Mouse (Mus musculus) intestine, embryonic 16.5 days (tissue): ENCODE measurements at regions not wholly inside any gene's neighbourhood (a gene's known extent, or its start where the extent isn't known, plus 50 kb on each side); places are given as distances from the start of the nearest gene placed in this dataset.

Source experiments
- ATAC-seq: fragments of 200-750 bp; cut with Nextera tagmentation; 2 replicates; pipeline ENCODE4 v1.8.0; 2017; ENCODE audit warnings: moderate TSS enrichment, moderate library complexity
- H3K27ac ChIP-seq: fragments of 300-500 bp; sonication (generic); 2 replicates; pipeline ENCODE4 v1.5.1; 2014; ENCODE audit warnings: mild to moderate bottlenecking, low read length
- H3K27me3 ChIP-seq: fragments of 300-500 bp; sonication (generic); replicated peaks from 2 replicates; pipeline ENCODE4 v1.6.1; 2014; ENCODE audit warnings: low read length, control low read depth, mixed read lengths; ENCODE audit not compliant: control insufficient read depth, insufficient read depth
- H3K36me3 ChIP-seq: fragments of 300-500 bp; sonication (generic); 2 replicates; pipeline ENCODE4 v1.6.1; 2014; ENCODE audit warnings: low read length, control low read depth; ENCODE audit not compliant: control insufficient read depth, insufficient read depth
- H3K4me1 ChIP-seq: fragments of 300-500 bp; sonication (generic); 2 replicates; pipeline ENCODE4 v1.6.1; 2014; ENCODE audit warnings: low read length, control low read depth, mixed read lengths; ENCODE audit not compliant: control insufficient read depth, insufficient read depth
- H3K4me2 ChIP-seq: fragments of 300-500 bp; sonication (generic); 2 replicates; pipeline ENCODE4 v1.6.1; 2014; ENCODE audit warnings: low read depth, low read length, control low read depth
- H3K4me3 ChIP-seq: fragments of 300-500 bp; sonication (generic); 2 replicates; pipeline ENCODE4 v1.5.1; 2014; ENCODE audit warnings: mild to moderate bottlenecking, low read length
- H3K9ac ChIP-seq: fragments of 300-500 bp; sonication (generic); 2 replicates; pipeline ENCODE4 v1.6.1; 2014; ENCODE audit warnings: low read depth, low read length
- H3K9me3 ChIP-seq: fragments of 300-500 bp; sonication (generic); 2 replicates; pipeline ENCODE4 v1.6.1; 2016; ENCODE audit warnings: low read length, control low read depth; ENCODE audit not compliant: control insufficient read depth
- WGBS: fragments of 180-500 bp; shearing (Covaris S2); extraction: QIAGEN DNeasy Blood & Tissue Kit; methylation state at CpG from one replicate; pipeline ENCODE4 v1.1.7; 2014; 5-methylcytosine and 5-hydroxymethylcytosine counted together

- Histone ChIP-seq H3K4me2 (no peak overlapping the region), H3K9me3 (no peaks in the 10 kb centered on the region), H3K27ac (no peak overlapping the region), H3K4me3 (no peak overlapping the region), H3K4me1 (no peaks in the 10 kb centered on the region), H3K36me3 (no peaks in the 10 kb centered on the region), H3K9ac (no peak overlapping the region), H3K27me3 (no peaks in the 10 kb centered on the region)
- 63% methylated on average over 8 of the region's 8 CpGs for WGBS
- ATAC-seq: no peak
These were observed 90.7 kb upstream of the Tyw5 start for GRCm38 (mm10) chr1:57497489-57498037.

DNA sequence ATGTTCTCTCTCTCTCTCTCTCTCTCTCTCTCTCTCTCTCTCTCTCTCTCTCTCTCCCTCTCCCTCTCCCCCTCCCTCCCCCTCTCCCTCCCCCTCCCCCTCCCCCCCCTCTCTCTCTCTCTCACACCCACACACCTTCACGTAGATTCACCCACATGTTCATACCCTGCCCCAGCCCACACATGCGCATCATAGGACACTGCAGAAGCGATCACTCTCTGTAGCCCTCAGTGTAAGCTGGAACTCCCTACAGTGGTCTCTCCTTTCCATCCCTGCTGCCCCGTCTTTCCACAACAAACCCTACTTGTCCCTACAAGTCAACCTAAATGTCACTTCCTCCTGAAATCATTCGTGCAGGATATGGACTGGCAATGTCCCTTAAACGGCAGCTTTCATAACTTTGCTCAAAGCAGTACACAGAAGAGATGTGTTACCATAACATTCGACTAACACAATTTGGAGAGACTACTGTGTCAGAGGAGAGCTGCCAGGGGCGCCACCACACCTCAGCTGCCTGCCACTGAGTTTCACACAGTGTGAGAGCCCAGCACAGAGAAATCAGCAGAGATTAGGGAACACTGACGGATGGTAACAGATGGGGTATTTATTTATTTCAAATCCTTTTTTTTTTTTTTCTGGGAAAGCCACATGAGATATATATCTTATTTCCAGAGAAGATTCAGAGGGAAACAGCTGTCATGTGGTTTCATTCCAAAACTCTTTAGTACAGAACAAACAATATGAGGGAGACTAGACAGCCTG is 103.6 kb upstream of the Tyw5 start:
- Histone ChIP-seq H3K27me3 (no peaks in the 10 kb centered on the region), H3K4me2 (no peak overlapping the region), H3K4me3 (no peak overlapping the region), H3K4me1 (no peaks in the 10 kb centered on the region; the same call in 1 of the 2 replicates), H3K27ac (no peak overlapping the region), H3K9ac (no peak overlapping the region), H3K9me3 (no peaks in the 10 kb centered on the region), H3K36me3 (no peaks in the 10 kb centered on the region)
- ATAC-seq: no peak
- 66% methylated on average over 9 of the region's 9 CpGs for WGBS

GRCm38 (mm10) chr1:57511902-57512301 is 105.0 kb upstream of the Tyw5 start:
- Histone ChIP-seq H3K4me3 (no peak overlapping the region), H3K27me3 (no peaks in the 10 kb centered on the region), H3K4me1 (no peaks in the 10 kb centered on the region; the same call in 1 of the 2 replicates), H3K4me2 (no peak overlapping the region), H3K27ac (no peak overlapping the region), H3K36me3 (no peaks in the 10 kb centered on the region), H3K9me3 (no peaks in the 10 kb centered on the region), H3K9ac (no peak overlapping the region)
- ATAC-seq: no peak
- WGBS: 88% methylated on average over 2 of the region's 2 CpGs

DNA sequence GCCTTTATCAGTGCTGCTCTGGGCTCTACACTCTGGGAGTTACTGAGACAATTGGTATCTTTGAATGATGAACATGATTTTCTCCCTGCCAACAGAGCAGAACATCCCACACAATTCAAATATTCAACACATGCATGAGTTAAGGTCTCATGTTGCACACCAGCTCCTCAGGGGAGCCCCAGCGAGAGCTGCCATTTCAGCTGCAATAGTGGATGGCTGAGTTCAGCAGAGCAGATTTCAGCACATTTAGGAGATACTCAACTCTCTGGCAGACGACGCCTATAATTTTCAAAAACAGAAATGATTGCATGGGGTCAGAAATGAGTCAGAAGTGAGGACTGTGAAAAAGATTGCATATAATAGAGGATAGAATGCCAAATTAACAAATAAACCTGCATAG is 105.6 kb upstream of the Tyw5 start:
- Histone ChIP-seq H3K27me3 (no peaks in the 10 kb centered on the region), H3K4me2 (no peak overlapping the region), H3K36me3 (no peaks in the 10 kb centered on the region), H3K9ac (no peak overlapping the region), H3K27ac (no peak overlapping the region), H3K4me1 (no peaks in the 10 kb centered on the region; the same call in 1 of the 2 replicates), H3K9me3 (no peaks in the 10 kb centered on the region), H3K4me3 (no peak overlapping the region)
- no peak for ATAC-seq
- 60% methylated on average over 3 of the region's 3 CpGs for WGBS

GRCm38 (mm10) chr1:57525965-57526364 is 119.1 kb upstream of the Tyw5 start:
- WGBS: 76% methylated on average over 4 of the region's 4 CpGs
- no peaks in the 10 kb centered on the region for H3K36me3 ChIP-seq
- H3K4me1 ChIP-seq: no peaks in the 10 kb centered on the region
- H3K9ac ChIP-seq: no peak overlapping the region
- ATAC-seq: no peak
- no peaks in the 10 kb centered on the region for H3K9me3 ChIP-seq
- H3K4me3 ChIP-seq: no peak overlapping the region
- H3K27me3 ChIP-seq: no peaks in the 10 kb centered on the region
- no peak overlapping the region for H3K4me2 ChIP-seq
- H3K27ac ChIP-seq: no peak overlapping the region

- H3K9ac ChIP-seq: no peak overlapping the region
- H3K27me3 ChIP-seq: no peaks in the 10 kb centered on the region
- no peaks in the 10 kb centered on the region for H3K36me3 ChIP-seq
- H3K4me1 ChIP-seq: no peaks in the 10 kb centered on the region
- 35% methylated on average over 3 of the region's 3 CpGs for WGBS
- no peaks in the 10 kb centered on the region for H3K9me3 ChIP-seq
- no peak overlapping the region for H3K4me2 ChIP-seq
- no peak for ATAC-seq
- H3K27ac ChIP-seq: no peak overlapping the region
- no peak overlapping the region for H3K4me3 ChIP-seq
These were observed 121.8 kb upstream of the Tyw5 start for GRCm38 (mm10) chr1:57528703-57529102.

GRCm38 (mm10) chr1:57529320-57529719 is 122.4 kb upstream of the Tyw5 start:
- ATAC-seq: no peak
- H3K9ac ChIP-seq: no peak overlapping the region
- no peak overlapping the region for H3K4me3 ChIP-seq
- no peaks in the 10 kb centered on the region for H3K27me3 ChIP-seq
- H3K4me1 ChIP-seq: no peaks in the 10 kb centered on the region
- no peak overlapping the region for H3K27ac ChIP-seq
- no peaks in the 10 kb centered on the region for H3K9me3 ChIP-seq
- no peaks in the 10 kb centered on the region for H3K36me3 ChIP-seq
- WGBS: 70% methylated on average over 2 of the region's 2 CpGs
- H3K4me2 ChIP-seq: no peak overlapping the region

GRCm38 (mm10) chr1:57537369-57537768 is 130.5 kb upstream of the Tyw5 start:
- 83% methylated on average over 5 of the region's 5 CpGs for WGBS

GRCm38 (mm10) chr1:57544684-57545083 is 137.8 kb upstream of the Tyw5 start:
- Histone ChIP-seq H3K4me2 (no peak overlapping the region), H3K27ac (no peak overlapping the region), H3K4me3 (no peak overlapping the region), H3K9me3 (no peaks in the 10 kb centered on the region), H3K4me1 (no peaks in the 10 kb centered on the region), H3K36me3 (no peaks in the 10 kb centered on the region), H3K27me3 (no peaks in the 10 kb centered on the region), H3K9ac (no peak overlapping the region)
- WGBS: 65% methylated on average over 3 of the region's 3 CpGs
- no peak for ATAC-seq

More at GRCm38 (mm10) chr1:57537369-57537768, 130.5 kb upstream of the Tyw5 start:
- Histone ChIP-seq H3K27me3 (no peaks in the 10 kb centered on the region), H3K27ac (no peak overlapping the region), H3K4me3 (no peak overlapping the region), H3K4me1 (no peaks in the 10 kb centered on the region), H3K9ac (no peak overlapping the region), H3K36me3 (no peaks in the 10 kb centered on the region), H3K4me2 (no peak overlapping the region), H3K9me3 (no peaks in the 10 kb centered on the region)
- no peak for ATAC-seq
